Mouse (Mus musculus) small intestine, adult 2 months (tissue): Measurements from ENCODE around the gene Gm17617. TPM values are rescaled to one million over a fixed set of nuclear protein-coding genes. Genes with fewer than 3 reads are reported as not detected.

Experiments used
- H3K27ac ChIP-seq: fragments of 200-500 bp; 2 replicates; pipeline ENCODE4 v1.5.1; 2012; ENCODE audit warnings: low read depth, low read length, control low read depth, inconsistent platforms; ENCODE audit not compliant: insufficient read depth
- H3K27me3 ChIP-seq: fragments of 200-500 bp; 2 replicates; pipeline ENCODE4 v1.6.1; 2012; ENCODE audit warnings: mild to moderate bottlenecking, moderate library complexity, low read length, inconsistent platforms; ENCODE audit not compliant: control insufficient read depth, insufficient read depth
- H3K36me3 ChIP-seq: fragments of 200-500 bp; 2 replicates; pipeline ENCODE4 v1.6.1; 2012; ENCODE audit warnings: mild to moderate bottlenecking, low read length, control low read depth, inconsistent platforms; ENCODE audit not compliant: control insufficient read depth, insufficient read depth
- H3K4me1 ChIP-seq: fragments of 200-500 bp; 2 replicates; pipeline ENCODE4 v1.6.1; 2012; ENCODE audit warnings: low read length, inconsistent platforms, mixed read lengths; ENCODE audit not compliant: control insufficient read depth, insufficient read depth, insufficient read length
- H3K4me3 ChIP-seq: fragments of 200-500 bp; 2 replicates; pipeline ENCODE4 v1.5.1; 2012; ENCODE audit warnings: low read depth, mild to moderate bottlenecking, control low read depth, inconsistent platforms, low read length, moderate library complexity
- CTCF ChIP-seq: fragments of 200-500 bp; IDR thresholded peaks from 2 replicates; pipeline ENCODE4 v1.5.1; 2012; ENCODE audit warnings: low read depth, mild to moderate bottlenecking, control low read depth, inconsistent platforms, low read length, moderate library complexity, mixed read lengths; ENCODE audit not compliant: insufficient replicate concordance, insufficient read length; ENCODE audit errors: extremely low read depth
- POLR2A ChIP-seq: fragments of 200-500 bp; IDR thresholded peaks from 2 replicates; pipeline ENCODE4 v1.6.1; 2012; ENCODE audit warnings: low read depth, mild to moderate bottlenecking, control low read depth, inconsistent platforms, low read length, moderate library complexity
- WGBS: fragments of 180-500 bp; shearing (Covaris S2); methylation state at CpG from one replicate; pipeline ENCODE4 v1.1.7; 2018; 5-methylcytosine and 5-hydroxymethylcytosine counted together
- polyA plus RNA-seq: library from polyadenylated mRNA; depleted of rRNA; stranded (reverse); fragments of >200 nt; gene quantifications from 2 replicates; pipeline ENCODE4 v1.2.3, GENCODE M21; 2012

The Gm17617 gene
- polyA plus RNA-seq, 1 experiment, result not detected

GRCm38 (mm10) chr13:55174347-55174746, 41.0 kb upstream of the Gm17617 start:
- H3K4me3 ChIP-seq, result no peak overlapping the region
- TF ChIP-seq POLR2A (no peak), CTCF (no peak)
- WGBS, result 90% methylated on average over 11 of the region's 11 CpGs
- no peaks in the 10 kb centered on the region for H3K36me3 ChIP-seq
- peaks cover 4% of the 10 kb centered on the region for H3K4me1 ChIP-seq
- H3K27ac ChIP-seq, result no peak overlapping the region
- H3K27me3 ChIP-seq, result no peaks in the 10 kb centered on the region; the same call in 1 of the 2 replicates

GRCm38 (mm10) chr13:55172336-55172770, 39.0 kb upstream of the Gm17617 start:
- H3K36me3 ChIP-seq, result no peaks in the 10 kb centered on the region
- WGBS, result 39% methylated on average over 7 of the region's 7 CpGs
- H3K27ac ChIP-seq, result no peak overlapping the region
- H3K4me3 ChIP-seq, result no peak overlapping the region
- TF ChIP-seq CTCF, result no peak
- no peak for TF ChIP-seq POLR2A
- no peaks in the 10 kb centered on the region; the same call in 1 of the 2 replicates for H3K27me3 ChIP-seq
- peaks cover 4% of the 10 kb centered on the region for H3K4me1 ChIP-seq

GRCm38 (mm10) chr13:55171517-55172335, 38.4 kb upstream of the Gm17617 start:
- Histone ChIP-seq H3K4me1 (peaks cover 4% of the 10 kb centered on the region), H3K4me3 (peak overlapping the region; percentile 33), H3K36me3 (no peaks in the 10 kb centered on the region), H3K27me3 (no peaks in the 10 kb centered on the region; the same call in 1 of the 2 replicates), H3K27ac (0 out of 2 replicates have a peak overlapping the region, but pooled peaks have one; percentile 30)
- TF ChIP-seq CTCF (no peak), POLR2A (no peak)
- 15% methylated on average over 26 of the region's 26 CpGs for WGBS

- TF ChIP-seq POLR2A, result no peak
- no peak for TF ChIP-seq CTCF
- H3K4me3 ChIP-seq, result no peak overlapping the region
- 0 out of 2 replicates have a peak overlapping the region, but pooled peaks have one; percentile 1 for H3K27ac ChIP-seq
- H3K27me3 ChIP-seq, result no peaks in the 10 kb centered on the region; the same call in 1 of the 2 replicates
- WGBS, result 84% methylated on average over 13 of the region's 13 CpGs
- H3K4me1 ChIP-seq, result peaks cover 4% of the 10 kb centered on the region
- no peaks in the 10 kb centered on the region for H3K36me3 ChIP-seq
Measured at GRCm38 (mm10) chr13:55168958-55169369, 35.6 kb upstream of the Gm17617 start.

GRCm38 (mm10) chr13:55168255-55168654, 34.9 kb upstream of the Gm17617 start:
- Histone ChIP-seq H3K36me3 (no peaks in the 10 kb centered on the region), H3K4me3 (no peak overlapping the region), H3K27me3 (no peaks in the 10 kb centered on the region; the same call in 1 of the 2 replicates), H3K27ac (no peak overlapping the region), H3K4me1 (peaks cover 4% of the 10 kb centered on the region)
- 87% methylated on average over 5 of the region's 5 CpGs for WGBS
- TF ChIP-seq POLR2A, result no peak
- TF ChIP-seq CTCF, result no peak

- WGBS, result 82% methylated on average over 11 of the region's 11 CpGs
- H3K27me3 ChIP-seq, result no peaks in the 10 kb centered on the region; the same call in 1 of the 2 replicates
- peaks cover 4% of the 10 kb centered on the region for H3K4me1 ChIP-seq
- TF ChIP-seq POLR2A (no peak), CTCF (no peak)
- no peak overlapping the region for H3K4me3 ChIP-seq
- H3K36me3 ChIP-seq, result no peaks in the 10 kb centered on the region
- no peak overlapping the region for H3K27ac ChIP-seq
Measured at GRCm38 (mm10) chr13:55167798-55168197, 34.5 kb upstream of the Gm17617 start.
